Mouse (Mus musculus): ENCODE measurements around the gene Cntn5. TPM values are rescaled to one million over a fixed set of nuclear protein-coding genes. Genes with fewer than 3 reads are reported as not detected.

The Cntn5 gene
- polyA plus RNA-seq, 3 experiments from 2014 or later: 0.66 TPM; not detected in 2

DNA sequence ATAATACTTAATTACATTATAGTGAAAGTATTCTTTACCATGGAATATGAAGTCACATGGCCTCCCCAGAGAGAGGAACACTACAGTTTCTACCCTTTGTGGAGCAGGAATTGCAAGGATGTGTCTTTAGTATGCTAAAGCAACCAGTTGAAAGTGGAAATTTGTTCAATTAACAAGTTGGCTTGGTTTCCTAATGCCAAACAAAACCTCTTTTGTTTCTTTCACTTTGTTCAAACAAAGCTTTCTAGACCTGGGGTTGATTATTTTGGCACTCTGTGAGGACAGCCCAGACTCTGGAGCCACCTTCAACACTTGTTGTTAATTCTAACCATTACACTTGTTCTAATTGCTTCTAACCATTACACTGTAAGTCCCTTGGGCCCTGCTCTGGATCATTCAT lies 718.5 kb downstream of the Cntn5 start:
- ATAC-seq: no peak

GRCm38 (mm10) chr9:10170526-10170925 lies 734.0 kb downstream of the Cntn5 start:
- no peak for ATAC-seq

DNA sequence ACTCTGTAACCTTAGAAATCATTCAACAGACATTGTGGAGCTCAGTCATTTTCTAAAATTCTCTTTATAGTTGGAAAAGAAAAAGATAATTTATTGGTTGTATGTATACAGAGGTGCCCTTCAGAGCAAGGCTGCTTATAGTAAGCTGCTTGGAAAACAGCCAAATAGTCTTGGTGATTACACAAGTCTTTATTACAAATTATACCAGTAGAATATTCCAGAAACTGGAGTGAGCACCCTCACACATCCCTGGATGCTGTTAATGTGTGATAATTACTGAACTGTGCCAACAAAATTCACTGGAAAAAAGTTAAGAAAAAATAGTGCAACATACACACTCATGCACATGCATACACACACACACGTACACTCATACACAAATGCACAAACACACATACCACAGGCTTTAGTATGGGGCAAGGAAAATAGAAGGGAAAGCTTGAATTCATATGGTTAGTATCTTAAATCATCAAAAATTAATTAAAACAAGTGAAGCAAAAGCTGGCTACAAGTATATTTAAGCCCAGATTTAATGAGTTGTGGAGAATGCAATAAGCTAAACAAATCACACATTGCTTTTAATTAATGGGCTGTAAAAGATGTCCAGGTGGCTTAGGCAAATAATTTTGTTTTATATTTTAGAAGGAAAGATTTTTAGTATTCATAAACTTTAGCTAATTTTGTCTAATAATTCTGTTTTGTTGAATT lies 783.1 kb downstream of the Cntn5 start:
- ATAC-seq: no peak

DNA sequence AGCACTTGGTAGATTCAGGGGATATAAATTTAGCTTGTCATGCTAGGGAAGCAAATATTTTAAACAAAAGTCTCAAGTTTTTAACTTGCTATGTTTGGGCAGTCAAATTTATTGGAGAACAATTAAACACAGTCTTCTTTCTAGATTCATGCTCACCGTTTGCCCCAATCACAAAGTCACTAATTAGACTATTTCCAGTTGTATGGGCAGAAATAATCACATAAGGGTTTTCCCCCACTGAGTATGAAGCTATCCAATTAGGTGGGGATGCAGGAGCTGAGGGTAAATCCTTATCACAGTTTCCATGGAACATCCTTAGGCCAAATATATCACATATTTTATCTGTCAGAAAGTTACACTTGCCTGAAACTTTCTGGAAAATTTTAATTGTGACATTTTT lies 788.0 kb downstream of the Cntn5 start:
- ATAC-seq: no peak

DNA sequence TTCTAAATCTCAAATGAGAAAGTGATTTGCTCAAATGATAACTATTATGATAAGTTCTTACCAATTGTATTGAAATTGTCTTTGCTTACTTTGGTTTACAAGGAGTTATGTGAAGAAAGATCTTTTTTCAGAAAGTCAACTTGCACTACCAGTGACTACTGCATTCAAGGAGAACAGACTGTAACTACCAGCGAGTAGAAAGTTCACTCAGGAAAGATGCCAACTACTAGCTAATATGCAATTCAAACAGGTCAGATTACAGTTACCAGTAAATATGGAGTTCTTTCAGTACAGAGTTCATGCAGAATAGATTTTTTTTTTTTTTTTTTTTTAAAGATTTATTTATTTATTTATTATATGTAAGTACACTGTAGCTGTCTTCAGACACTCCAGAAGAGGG lies 795.4 kb downstream of the Cntn5 start:
- ATAC-seq: no peak

GRCm38 (mm10) chr9:10107861-10108260 lies 796.7 kb downstream of the Cntn5 start:
- ATAC-seq: no peak

DNA sequence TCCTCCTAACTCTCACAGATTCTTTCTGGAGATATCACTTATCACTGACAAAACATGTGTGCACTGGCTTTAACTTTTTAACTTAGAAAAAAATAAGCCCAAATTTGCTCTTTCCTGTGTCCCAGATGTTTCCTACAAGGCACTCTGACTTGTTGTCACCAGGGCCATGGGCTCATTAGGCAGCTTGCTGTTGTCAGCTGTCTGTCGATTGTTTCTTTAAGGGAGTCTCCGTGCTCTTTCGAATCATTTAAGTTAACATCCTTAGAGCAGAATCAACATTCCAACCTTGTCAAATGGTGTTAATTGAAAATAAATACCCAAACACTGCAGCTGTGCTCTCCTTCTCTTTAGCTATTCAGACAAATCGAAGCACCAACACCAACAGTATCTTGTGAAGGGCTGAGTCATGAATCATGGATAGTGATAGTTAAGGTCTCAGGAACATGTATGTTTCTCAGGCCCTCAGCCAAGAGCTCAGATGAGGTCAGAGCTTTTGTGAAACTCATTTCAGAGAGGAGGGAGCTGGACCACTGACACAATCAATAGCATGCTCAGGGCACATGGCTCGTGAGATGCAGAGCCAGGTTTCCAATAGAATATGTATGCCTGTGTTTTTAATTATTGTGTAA lies 802.6 kb downstream of the Cntn5 start:
- ATAC-seq: no peak

- ATAC-seq: no peak
These were observed 828.3 kb downstream of the Cntn5 start for GRCm38 (mm10) chr9:10076282-10076681.

GRCm38 (mm10) chr9:10073401-10073800 lies 831.2 kb downstream of the Cntn5 start:
- no peak for ATAC-seq

- ATAC-seq: no peak
These were observed 831.7 kb downstream of the Cntn5 start for GRCm38 (mm10) chr9:10072860-10073259.

GRCm38 (mm10) chr9:10071271-10071670 lies 833.3 kb downstream of the Cntn5 start:
- no peak for ATAC-seq

DNA sequence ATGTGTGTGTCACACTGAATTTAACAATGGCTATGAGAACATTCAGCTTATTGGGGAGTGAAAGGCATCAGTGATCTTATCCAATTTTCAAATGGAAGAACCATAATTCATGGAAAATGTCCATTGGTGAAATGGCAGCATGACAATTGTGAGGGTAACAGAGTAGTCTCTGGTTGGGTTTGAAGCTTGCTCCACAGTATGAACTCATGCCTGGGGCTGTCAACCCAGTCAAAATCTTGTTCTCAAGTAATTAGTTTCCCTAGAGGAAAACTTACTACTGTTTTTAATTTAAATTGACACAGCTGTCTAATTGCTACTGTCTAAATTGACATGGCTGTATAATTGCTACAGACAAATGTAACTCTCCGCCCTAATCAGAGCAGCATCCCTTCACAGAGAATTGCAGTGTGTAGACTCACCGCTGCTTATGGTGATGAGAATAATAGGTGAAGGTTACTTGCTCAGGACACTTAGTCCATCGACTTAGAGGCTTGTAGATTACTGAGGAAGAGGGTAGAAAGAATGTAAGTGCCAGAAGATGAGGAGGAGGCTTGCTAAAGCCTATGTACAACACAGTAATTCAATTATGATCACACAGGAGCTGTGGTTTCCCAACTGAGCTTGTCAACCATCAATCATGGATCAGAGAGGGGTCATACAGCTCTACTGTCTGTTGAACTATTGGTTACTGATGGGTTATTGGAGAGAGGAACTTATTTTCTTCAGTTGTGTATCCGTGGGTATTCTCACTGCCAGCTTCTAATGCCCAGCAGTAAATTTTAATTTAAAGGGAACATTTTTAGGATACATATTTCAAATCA lies 859.4 kb downstream of the Cntn5 start:
- ATAC-seq: no peak

DNA sequence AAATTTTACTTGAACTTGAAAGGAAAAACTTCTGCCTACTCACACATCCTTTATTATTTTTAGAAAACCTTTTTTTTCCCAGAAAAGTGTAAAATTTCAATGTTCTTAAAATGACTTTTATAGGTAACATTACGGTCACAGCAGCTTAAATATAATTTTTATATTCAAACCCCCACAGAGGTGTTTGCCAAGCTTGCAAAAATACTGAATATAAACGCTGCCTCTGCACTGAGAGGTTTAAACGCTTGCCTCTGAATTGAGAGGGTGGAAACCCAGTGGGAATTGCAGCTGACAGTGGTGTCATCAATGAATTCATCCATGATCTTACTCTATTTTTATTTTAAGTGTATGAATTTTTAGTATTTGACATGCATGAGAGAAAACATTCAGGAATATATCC lies 861.6 kb downstream of the Cntn5 start:
- no peak for ATAC-seq

DNA sequence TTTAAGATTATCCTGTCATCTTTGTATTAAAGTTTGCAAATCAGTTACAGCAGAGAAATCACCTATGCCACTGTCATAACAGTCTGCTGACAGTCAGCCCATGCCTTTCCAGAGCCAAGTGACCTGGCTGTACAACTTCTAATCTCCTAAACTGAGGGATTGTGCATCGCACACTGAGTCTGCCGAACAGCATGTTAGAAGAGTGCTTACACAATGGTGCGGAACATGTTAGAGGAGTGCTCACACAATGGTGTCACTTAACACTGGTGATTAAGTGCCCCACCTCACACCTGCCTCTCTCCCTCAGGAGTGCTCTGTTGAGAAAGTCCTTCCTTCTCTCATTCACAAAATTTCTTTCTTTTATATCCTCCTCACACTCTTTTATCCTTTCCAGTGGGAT lies 889.4 kb downstream of the Cntn5 start:
- no peak for ATAC-seq

GRCm38 (mm10) chr9:9984028-9984427 lies 920.5 kb downstream of the Cntn5 start:
- no peak for ATAC-seq

DNA sequence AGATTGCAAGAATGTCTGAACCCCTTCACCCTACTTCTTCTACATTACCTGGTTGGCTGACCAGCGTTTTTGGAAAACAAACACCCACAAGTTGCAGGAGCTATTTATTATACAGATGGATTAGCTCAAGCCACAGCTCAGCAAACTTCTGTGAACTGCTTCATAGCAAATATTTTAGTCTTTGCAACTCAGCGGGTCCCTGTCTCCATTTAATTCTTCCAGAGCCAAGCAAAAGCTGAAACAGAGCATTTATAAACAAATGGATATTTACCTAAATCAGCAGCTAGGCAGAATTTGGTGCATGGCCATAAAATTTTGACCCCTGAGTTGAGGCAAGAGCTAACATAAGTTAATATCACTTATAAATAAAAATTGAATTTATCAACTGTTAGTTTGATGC lies 921.4 kb downstream of the Cntn5 start:
- ATAC-seq: no peak

- ATAC-seq: no peak
These were observed 939.2 kb downstream of the Cntn5 start for GRCm38 (mm10) chr9:9965370-9965769.

DNA sequence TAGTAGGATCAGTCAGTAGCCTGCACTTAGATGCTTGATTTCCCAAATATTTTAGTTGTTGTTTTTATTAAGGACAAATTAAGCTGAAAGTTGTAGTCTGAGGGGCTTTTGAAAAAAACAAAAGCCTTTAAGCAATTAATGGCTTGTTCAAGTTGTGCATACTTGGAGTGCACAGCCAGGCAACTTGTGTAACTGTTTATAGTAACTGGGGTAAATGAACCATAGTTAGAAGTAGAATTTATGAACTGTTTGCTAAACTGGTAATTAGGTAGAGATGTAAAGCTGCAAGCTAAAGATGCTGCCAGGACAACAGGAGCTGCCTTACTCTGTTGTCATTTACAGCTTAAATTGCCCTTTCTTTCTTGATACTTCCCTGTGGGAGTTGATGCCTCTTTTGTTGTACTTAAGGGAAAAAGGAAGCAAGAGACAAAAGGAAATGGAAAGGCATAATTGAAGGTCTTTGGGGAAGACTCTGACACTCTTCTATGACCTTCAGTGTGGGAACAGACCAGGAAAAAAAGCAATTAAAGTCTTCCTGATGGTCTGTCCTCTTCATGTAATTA lies 943.9 kb downstream of the Cntn5 start:
- no peak for ATAC-seq

DNA sequence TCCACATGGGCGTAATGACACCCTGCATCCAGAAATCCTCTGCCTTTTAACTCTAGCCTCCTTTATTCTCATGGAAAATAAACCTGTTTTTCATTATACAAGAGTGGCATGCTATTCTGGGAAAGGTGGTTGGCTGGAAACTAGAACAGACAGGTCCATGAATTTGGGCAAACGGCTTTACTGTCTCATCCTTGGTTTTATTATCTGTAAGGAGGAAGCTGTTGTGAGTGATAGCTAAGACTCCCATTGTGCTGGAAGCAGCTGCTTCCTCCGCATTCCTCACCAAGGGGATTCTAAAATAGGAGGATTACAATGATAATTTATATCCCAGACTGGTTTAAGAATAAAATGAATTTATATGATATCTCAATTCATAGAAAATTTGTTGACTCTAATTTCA lies 955.2 kb downstream of the Cntn5 start:
- ATAC-seq: no peak

- ATAC-seq: no peak
These were observed 959.7 kb downstream of the Cntn5 start for GRCm38 (mm10) chr9:9944872-9945271.

GRCm38 (mm10) chr9:9937444-9938436 lies 966.8 kb downstream of the Cntn5 start:
- ATAC-seq: no peak

GRCm38 (mm10) chr9:9920580-9920979 lies 984.0 kb downstream of the Cntn5 start:
- ATAC-seq: no peak
